Mouse (Mus musculus): ENCODE measurements around the gene Tmprss11d.

GRCm38 (mm10) chr5:86306116-86306515 lies 67.1 kb downstream of the Tmprss11d start:
- no peak for TF ChIP-seq CTCF (IDR thresholded peaks at IDR 0.05; ENCODE audit: control insufficient read depth, insufficient read depth, low read length)
- no peak for TF ChIP-seq POLR2A (IDR thresholded peaks at IDR 0.05; ENCODE audit: borderline replicate concordance, control insufficient read depth, low read depth, low read length)
